Mouse (Mus musculus) myocyte (in vitro differentiated cells): Measurements from ENCODE around the gene Fcgr4.

Source experiments
- CEBPB ChIP-seq: IDR thresholded peaks from 2 replicates; pipeline ENCODE4 v1.6.1; 2011; ENCODE audit warnings: mild to moderate bottlenecking, moderate library complexity; ENCODE audit not compliant: poor library complexity, insufficient read depth, severe bottlenecking
- E2F4 ChIP-seq: IDR thresholded peaks from one replicate; pipeline ENCODE4 v1.6.1; 2011; ENCODE audit warnings: mild to moderate bottlenecking, control low read depth, moderate library complexity; ENCODE audit not compliant: insufficient read depth
- MYOG ChIP-seq, 3 experiments: IDR thresholded peaks; one replicate each; pipeline ENCODE4 v1.6.1; 2011; ENCODE audit warnings: control low read depth in 2 of 3, low read depth in 2 of 3, mild to moderate bottlenecking in 2 of 3; ENCODE audit not compliant: insufficient read length in 2 of 3, control insufficient read depth in 1 of 3, insufficient read depth in 1 of 3
- POLR2A ChIP-seq: IDR thresholded peaks from one replicate; pipeline ENCODE4 v1.6.1; 2011; ENCODE audit warnings: low read depth, mild to moderate bottlenecking, control low read depth, moderate library complexity; ENCODE audit not compliant: insufficient read length
- POLR2AphosphoS2 ChIP-seq: IDR thresholded peaks from one replicate; pipeline ENCODE4 v1.6.1; 2011; ENCODE audit warnings: low read depth, control low read depth; ENCODE audit not compliant: insufficient read length
- USF1 ChIP-seq: IDR thresholded peaks from one replicate; pipeline ENCODE4 v1.6.1; 2011; ENCODE audit warnings: low read depth, mild to moderate bottlenecking, control low read depth, moderate library complexity

DNA sequence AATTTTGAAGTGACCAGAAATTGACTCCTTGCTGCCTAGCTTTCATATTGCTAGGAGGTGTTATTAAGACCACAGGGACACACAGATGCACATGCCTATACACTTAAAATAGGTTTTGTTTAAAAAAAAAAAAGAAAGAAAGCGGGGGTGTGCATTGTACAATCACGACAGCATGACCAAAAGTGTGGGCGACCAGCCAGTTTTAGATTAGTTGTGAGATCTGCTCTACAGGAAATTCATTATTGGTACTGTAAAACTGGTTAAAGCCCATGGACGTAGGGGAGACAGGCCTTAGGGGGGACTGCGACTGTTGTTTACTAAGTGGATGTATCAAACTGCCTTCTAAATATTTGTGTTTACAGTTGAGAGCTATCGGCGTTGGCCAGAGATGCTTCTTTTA is 21.2 kb downstream of the Fcgr4 start:
- TF ChIP-seq POLR2A (no peak), CEBPB (no peak), POLR2AphosphoS2 (no peak), USF1 (no peak), E2F4 (no peak), MYOG (IDR thresholded peaks at IDR 0.05; ENCODE audit: control insufficient read depth in 1 of 3, insufficient read depth in 1 of 3, insufficient read length in 2 of 3, low read depth in 2 of 3) (no peak)
